Mouse (Mus musculus): ENCODE data around the gene Fgfbp3. TPM values are rescaled to one million over a fixed set of nuclear protein-coding genes. Genes with fewer than 3 reads are reported as not detected.
"Not testable (repeated sequence)": the region's sequence is repeated elsewhere in the genome, so short reads cannot be mapped to it uniquely, and the experiment has no call there.

Fgfbp3 gene
- total RNA-seq (2021): 1 to 10 TPM; 8.3 to 9.7 TPM
- long read RNA-seq, partial matches to known transcripts: 11 of 13 reads
- long read RNA-seq, other reads (novel, unspliced or antisense): 0 of 13 reads

- DNase-seq (ENCODE audit: low spot score in 2 of 2): peak in 1 of 2 experiments; percentile 21
Observed at GRCm38 (mm10) chr19:36919466-36919865, at the start of gene Fgfbp3. TSS of gene Fgfbp3 (minus strand) at chr19:36919615.

GRCm38 (mm10) chr19:36962544-36963260, 43.3 kb upstream of the Fgfbp3 start:
- DNase-seq (ENCODE audit: low spot score in 2 of 2): not testable (repeated sequence)

DNA sequence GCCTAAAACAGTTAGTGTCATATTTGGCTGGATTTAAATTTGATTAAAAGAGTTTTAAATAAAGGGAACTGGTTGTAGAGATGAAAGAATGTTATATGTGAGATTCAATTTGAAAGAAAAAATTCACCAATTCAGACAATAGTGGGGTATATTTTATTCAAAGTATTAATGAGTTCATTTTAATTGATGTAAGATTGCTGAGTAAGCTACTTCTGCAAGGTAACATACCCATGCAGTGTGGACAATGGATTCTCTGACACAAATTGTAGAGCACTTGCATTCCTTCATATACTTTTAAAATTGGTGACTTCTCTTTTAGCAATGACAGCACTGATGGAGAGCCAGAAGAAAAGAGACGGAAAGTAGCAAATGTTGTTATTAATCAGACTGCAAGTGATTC, 41.9 kb upstream of the Fgfbp3 start:
- DNase-seq (ENCODE audit: low spot score in 2 of 2): no peak

GRCm38 (mm10) chr19:36958331-36958730, 38.9 kb upstream of the Fgfbp3 start:
- no peak for DNase-seq (ENCODE audit: low spot score in 2 of 2)

- DNase-seq (ENCODE audit: low spot score in 2 of 2): no peak
Observed at GRCm38 (mm10) chr19:36953637-36954206, 34.3 kb upstream of the Fgfbp3 start.

DNA sequence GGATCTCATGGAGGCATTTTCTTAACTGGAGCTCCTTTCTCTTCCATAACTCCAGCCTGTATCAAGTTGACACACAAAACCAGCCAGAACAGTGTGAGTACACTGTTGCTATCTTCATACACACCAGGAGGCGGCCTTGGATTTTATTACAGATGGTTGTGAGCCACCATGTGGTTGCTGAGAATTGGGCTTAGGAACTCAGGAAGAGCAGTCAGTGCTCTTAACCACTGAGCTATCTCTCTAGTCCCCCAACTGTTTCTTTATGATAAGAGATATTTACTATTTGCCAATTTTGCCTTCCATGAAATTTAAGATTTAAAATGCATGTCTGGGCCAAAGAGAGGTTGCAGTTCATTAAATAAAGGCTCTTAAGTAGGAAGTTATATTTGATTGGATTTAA, 20.6 kb upstream of the Fgfbp3 start:
- peak in 1 of 2 experiments; percentile 46 for DNase-seq (ENCODE audit: low spot score in 2 of 2)

- no peak for DNase-seq (ENCODE audit: low spot score in 2 of 2)
Observed at GRCm38 (mm10) chr19:36938008-36938407, 18.6 kb upstream of the Fgfbp3 start.

GRCm38 (mm10) chr19:36936285-36936684, 16.9 kb upstream of the Fgfbp3 start:
- DNase-seq (ENCODE audit: low spot score in 2 of 2): no peak

GRCm38 (mm10) chr19:36932613-36933012, 13.2 kb upstream of the Fgfbp3 start:
- DNase-seq (ENCODE audit: low spot score in 2 of 2): no peak

DNA sequence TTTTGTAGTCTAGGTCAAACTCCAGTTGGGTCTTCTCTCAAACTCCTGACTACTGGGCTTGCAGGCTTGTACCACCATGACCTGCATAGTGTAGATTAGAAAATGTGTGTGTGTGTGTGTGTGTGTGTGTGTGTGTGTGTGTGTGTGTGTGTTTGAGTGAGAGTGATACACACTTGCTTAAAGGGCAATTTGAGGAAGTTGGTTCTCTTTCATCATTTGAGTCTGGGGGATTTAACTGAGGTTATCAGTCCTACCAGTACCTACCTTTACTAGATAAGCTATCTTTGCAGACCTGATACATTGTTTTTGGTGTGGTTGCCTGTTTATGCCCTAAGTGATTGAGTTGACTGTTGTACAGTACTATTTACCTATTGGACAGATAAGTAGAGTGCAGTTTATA, 12.7 kb upstream of the Fgfbp3 start:
- no peak for DNase-seq (ENCODE audit: low spot score in 2 of 2)

DNA sequence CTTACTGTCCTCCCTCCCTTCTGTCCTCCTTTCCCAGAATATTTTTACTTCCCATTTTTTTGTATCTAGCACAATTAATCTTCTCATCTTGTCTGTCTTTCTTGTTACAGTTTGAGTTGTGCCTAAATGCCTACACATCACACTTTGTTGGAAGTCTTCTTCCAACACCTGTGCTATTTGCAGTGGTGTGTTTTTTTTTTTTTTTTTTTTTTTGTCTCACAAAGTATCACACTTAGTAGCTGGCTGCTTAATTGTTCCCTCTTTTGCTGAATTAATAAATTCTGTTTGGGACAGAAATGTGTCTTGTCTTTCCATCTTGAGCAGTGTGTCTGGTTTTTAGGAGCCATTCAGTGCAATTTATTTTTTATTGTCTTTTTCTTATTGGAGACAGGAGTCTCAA, 10.4 kb upstream of the Fgfbp3 start:
- no peak for DNase-seq (ENCODE audit: low spot score in 2 of 2)

GRCm38 (mm10) chr19:36927800-36928361, 8.5 kb upstream of the Fgfbp3 start:
- DNase-seq (ENCODE audit: low spot score in 2 of 2): no peak

GRCm38 (mm10) chr19:36926553-36927236, 7.3 kb upstream of the Fgfbp3 start:
- peak in 1 of 2 experiments; percentile 41 for DNase-seq (ENCODE audit: low spot score in 2 of 2)

DNA sequence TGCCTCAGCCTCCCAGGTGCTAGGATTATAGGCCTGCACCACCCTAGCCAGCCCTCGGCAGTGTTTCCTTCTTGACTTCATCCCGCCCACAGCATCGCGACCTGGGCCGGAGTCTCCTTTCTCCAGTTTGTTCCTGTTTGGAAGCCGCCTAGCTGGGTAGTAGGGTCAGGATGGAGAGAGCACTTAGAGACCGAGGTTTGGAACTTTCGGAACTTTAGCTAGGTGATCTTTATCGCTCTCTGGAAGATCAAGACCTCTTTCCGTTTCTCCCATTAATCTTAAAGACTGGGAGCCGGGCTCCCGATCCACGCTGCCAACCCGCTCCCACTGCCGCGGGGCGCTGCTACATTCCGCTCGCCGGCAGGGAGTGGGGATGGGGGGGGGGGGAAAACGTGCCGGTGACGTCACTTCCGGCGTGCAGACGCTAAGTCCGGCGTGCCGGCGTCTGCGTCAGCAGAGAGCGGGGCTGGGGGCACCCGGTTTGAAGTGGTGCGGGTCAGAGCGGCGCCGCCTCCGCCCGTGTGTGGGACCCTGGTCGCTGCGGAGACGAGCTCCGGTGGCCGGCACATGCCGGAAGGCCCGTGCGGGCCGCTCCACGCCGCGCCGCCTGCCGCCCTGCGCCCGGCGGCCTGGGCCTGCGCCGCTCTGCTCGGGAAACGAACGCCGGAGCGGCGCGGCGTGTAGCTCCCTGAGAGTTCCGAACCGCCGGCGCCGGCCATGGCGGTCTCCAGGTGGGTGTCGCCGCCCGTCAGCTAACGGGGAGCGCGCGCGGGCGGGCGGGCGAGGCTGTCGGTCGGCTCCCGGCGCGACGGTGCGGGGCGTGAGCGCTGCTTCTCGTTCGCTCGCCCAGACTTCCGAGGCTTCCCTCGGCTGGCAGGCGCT, 6.5 kb upstream of the Fgfbp3 start, which contains the start of gene Btaf1:
Btaf1 (plus strand) TSS at position 409 of the 882 bp plus-strand sequence.
- DNase-seq (ENCODE audit: low spot score in 2 of 2): peak; percentile 88 to 92

GRCm38 (mm10) chr19:36922936-36923335, 3.5 kb upstream of the Fgfbp3 start:
- DNase-seq (ENCODE audit: low spot score in 2 of 2): no peak

DNA sequence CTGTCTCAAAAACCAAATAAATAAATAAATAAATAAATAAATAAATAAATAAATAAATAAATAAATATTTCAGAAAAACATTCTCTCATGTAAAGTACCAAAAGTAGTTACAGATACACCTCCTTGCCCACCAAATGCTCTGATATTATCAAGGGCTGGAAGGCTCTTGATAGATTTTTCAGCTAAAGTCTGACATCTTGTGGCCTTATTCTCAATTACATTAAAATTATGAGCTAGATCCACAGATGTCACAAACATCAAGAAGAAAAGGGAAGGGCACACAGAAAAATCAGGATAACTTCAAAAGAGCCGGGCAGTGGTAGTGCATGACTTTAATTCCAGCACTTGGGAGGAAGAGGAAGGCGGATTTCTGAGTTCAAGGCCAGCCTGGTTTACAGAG, 2.6 kb upstream of the Fgfbp3 start:
- peak in 1 of 2 experiments; percentile 65 for DNase-seq (ENCODE audit: low spot score in 2 of 2)

DNA sequence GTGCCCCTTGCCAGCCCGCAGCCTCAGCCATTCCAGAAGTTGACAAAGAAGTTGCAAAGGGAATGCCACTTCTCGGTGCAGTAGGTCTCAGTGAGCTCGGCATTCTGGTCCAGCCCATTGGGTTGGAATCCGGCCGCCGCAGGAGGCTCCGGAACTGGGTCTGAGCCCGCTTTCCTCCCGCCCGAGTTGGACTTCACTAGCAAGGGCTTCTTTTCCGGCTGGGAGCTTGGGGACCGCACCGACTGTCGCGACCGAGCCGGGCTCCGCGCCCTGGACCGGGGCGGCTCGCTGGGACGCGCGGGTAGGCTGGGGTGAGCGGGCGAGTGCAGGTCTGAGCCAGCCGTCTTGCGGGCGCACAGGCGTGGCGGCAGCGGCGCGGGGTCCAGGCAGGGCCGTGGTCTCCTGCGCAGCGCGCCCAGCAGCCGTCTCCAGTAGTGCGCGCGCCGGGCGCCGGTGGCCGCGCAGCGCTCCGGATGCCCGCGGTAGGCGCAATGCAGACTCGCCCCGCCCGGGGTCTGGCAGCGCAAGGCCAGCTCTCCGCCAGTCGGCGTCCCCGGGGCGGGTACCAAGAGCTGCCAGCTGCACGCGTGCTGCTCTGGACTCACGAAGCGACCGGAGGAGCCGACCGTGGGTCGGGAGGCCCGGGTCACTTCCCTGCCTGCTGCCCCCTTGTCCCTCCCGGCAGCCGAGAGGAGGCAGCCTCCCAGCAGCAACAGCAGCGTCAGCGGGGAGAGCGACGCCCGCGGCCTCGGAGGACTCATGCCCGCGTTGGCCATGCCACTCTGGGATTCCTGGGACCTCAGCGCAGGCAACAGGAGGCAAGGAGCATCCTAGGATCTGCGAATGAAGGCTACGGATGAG, 744 bp downstream of the Fgfbp3 start:
- peak; percentile 88 to 93 for DNase-seq (ENCODE audit: low spot score in 2 of 2)

GRCm38 (mm10) chr19:36916876-36917389, 2.5 kb downstream of the Fgfbp3 start:
- no peak for DNase-seq (ENCODE audit: low spot score in 2 of 2)

DNA sequence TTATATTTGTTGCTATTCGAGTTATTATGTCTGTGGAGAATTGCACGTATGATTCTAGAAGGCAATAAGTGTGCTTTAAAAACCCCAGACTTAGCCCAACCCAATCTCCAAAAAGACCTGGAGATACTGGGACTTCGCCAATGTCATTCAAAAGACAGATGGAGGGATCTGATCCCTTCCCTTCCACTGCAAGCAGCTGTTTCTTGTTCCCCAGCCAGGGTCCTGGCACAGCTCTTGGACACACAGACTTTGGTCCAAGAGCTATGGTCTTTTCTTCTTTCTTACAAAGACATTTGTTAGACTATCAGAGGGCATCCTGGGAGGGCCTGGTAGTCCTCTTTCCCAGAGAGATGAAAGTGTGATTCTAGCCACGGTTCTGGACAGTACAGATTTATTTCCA, 3.2 kb downstream of the Fgfbp3 start:
- no peak for DNase-seq (ENCODE audit: low spot score in 2 of 2)

GRCm38 (mm10) chr19:36913064-36913463, 6.4 kb downstream of the Fgfbp3 start:
- no peak for DNase-seq (ENCODE audit: low spot score in 2 of 2)
